Mouse (Mus musculus): ENCODE results near the gene Rhox6. TPM values are rescaled to one million over a fixed set of nuclear protein-coding genes. Genes with fewer than 3 reads are reported as not detected.

The Rhox6 gene
- polyA plus RNA-seq, 1 experiment from 2014 or later = not detected

GRCm38 (mm10) chrX:37878844-37879243 is 52.1 kb downstream of the Rhox6 start, which contains the start of gene Rhox8:
TSS of gene Rhox8 (minus strand) at chrX:37878944.
- no peaks in the 10 kb centered on the region for H3K27me3 ChIP-seq (ENCODE audit: insufficient read depth, low read length)
- ATAC-seq (ENCODE audit: insufficient read depth) (no peak), DNase-seq (no peak)
- TF ChIP-seq CTCF (IDR thresholded peaks at IDR 0.05; ENCODE audit: low read depth) = no peak
- H3K4me2 ChIP-seq = no peak within 1 kb of the TSS
- no peak within 1 kb of the TSS for H3K9ac ChIP-seq
- no peak within 1 kb of the TSS for H3K4me3 ChIP-seq (ENCODE audit: low read depth, low read length)
- H3K9me3 ChIP-seq (ENCODE audit: low read depth, low read length) = no peaks in the 10 kb centered on the region
- H3K36me3 ChIP-seq (ENCODE audit: insufficient read depth) = no peaks in the 10 kb centered on the region
- no peak within 1 kb of the TSS for H3K27ac ChIP-seq (ENCODE audit: low read depth)
- no peaks in the 10 kb centered on the region for H3K4me1 ChIP-seq (ENCODE audit: insufficient read depth)
- WGBS = 72% methylated on average over 4 of the region's 4 CpGs

Other genes with a start within 250 kb of the Rhox6 start
- gene Rhox3f, start 245.9 kb upstream of the Rhox6 start, polyA plus RNA-seq (2014; fragmentation: Nextera tagmentation; extraction: Ambion mirVana) = not detected in 2 replicates
- gene Rhox4f, start 219.2 kb upstream of the Rhox6 start, polyA plus RNA-seq (2014; fragmentation: Nextera tagmentation; extraction: Ambion mirVana) = not detected in 2 replicates
- gene Rhox3g, start 198.3 kb upstream of the Rhox6 start, polyA plus RNA-seq (2014; fragmentation: Nextera tagmentation; extraction: Ambion mirVana) = not detected in 2 replicates
- not detected in 2 replicates for gene Rhox2g, start 183.4 kb upstream of the Rhox6 start, polyA plus RNA-seq (2014; fragmentation: Nextera tagmentation; extraction: Ambion mirVana)
- not detected in 2 replicates for gene Rhox4g, start 175.6 kb upstream of the Rhox6 start, polyA plus RNA-seq (2014; fragmentation: Nextera tagmentation; extraction: Ambion mirVana)
- gene Rhox3h, start 158.1 kb upstream of the Rhox6 start, polyA plus RNA-seq (2014; fragmentation: Nextera tagmentation; extraction: Ambion mirVana) = not detected in 2 replicates
- gene Rhox2h, start 153.6 kb upstream of the Rhox6 start, polyA plus RNA-seq (2014; fragmentation: Nextera tagmentation; extraction: Ambion mirVana) = not detected in 2 replicates
- 4.0 and 4.7 TPM in 2 replicates for gene Rhox5, start 22.1 kb upstream of the Rhox6 start, polyA plus RNA-seq (2014; fragmentation: Nextera tagmentation; extraction: Ambion mirVana)
- not detected in 2 replicates for gene Rhox7a, start 4.8 kb downstream of the Rhox6 start, polyA plus RNA-seq (2014; fragmentation: Nextera tagmentation; extraction: Ambion mirVana)
- gene Rhox8, start 52.0 kb downstream of the Rhox6 start, polyA plus RNA-seq (2014; fragmentation: Nextera tagmentation; extraction: Ambion mirVana) = not detected in 2 replicates
- gene Rhox7b, start 70.3 kb downstream of the Rhox6 start, polyA plus RNA-seq (2014; fragmentation: Nextera tagmentation; extraction: Ambion mirVana) = not detected in 2 replicates
- not detected in 2 replicates for gene Rhox9, start 74.9 kb downstream of the Rhox6 start, polyA plus RNA-seq (2014; fragmentation: Nextera tagmentation; extraction: Ambion mirVana)
- not detected in 2 replicates for gene Btg1-ps1, start 191.9 kb downstream of the Rhox6 start, polyA plus RNA-seq (2014; fragmentation: Nextera tagmentation; extraction: Ambion mirVana)
- gene Btg1-ps2, start 216.2 kb downstream of the Rhox6 start, polyA plus RNA-seq (2014; fragmentation: Nextera tagmentation; extraction: Ambion mirVana) = not detected in 2 replicates
- gene Rhox10, start 239.6 kb downstream of the Rhox6 start, polyA plus RNA-seq (2014; fragmentation: Nextera tagmentation; extraction: Ambion mirVana) = not detected in 2 replicates

All from lung, embryonic 14.5 days (tissue).